In genomic region chr17:47834482-47834767, GRCm38 (mm10) we compare ENCODE assay signal across 8 mouse cellular contexts. TPM values are rescaled to one million over a fixed set of nuclear protein-coding genes. Genes with fewer than 3 reads are reported as not detected.
DNase-seq lines count a peak whose midpoint lies in the region; ATAC-seq and TF ChIP-seq lines count a peak whose summit lies in the region.

Gene Mdfi, minus strand, starts transcription at chr17:47834691.

- no peak for DNase-seq in heart, adult 2 months
- DNase-seq in heart, adult 11 months = no peak
- DNase-seq in lung, postnatal 10 days = peak; percentile 64
- no peak for DNase-seq in testis, postnatal 14 days (ENCODE audit: low spot score)
- no peak for DNase-seq in frontal cortex, adult 2 months (ENCODE audit: extremely low spot score in 1 of 2, low spot score in 1 of 2)

- no peak for TF ChIP-seq POLR2A in heart, adult 2 months (IDR thresholded peaks at IDR 0.05; ENCODE audit: insufficient read depth, low read depth, low read length)
- no peak for TF ChIP-seq POLR2A in bone marrow macrophage, adult 2 months (IDR thresholded peaks at IDR 0.05; ENCODE audit: borderline replicate concordance, low read depth, low read length)

- H3K4me2 ChIP-seq in hindbrain, embryonic 12.5 days (replicated peaks) = peak within 1 kb of the TSS; percentile 70

- H3K9me3 ChIP-seq in hindbrain, embryonic 12.5 days (replicated peaks) = no peaks in the 10 kb centered on the region

- peak within 1 kb of the TSS; percentile 56 for H3K4me3 ChIP-seq in heart, adult 2 months
- H3K4me3 ChIP-seq in bone marrow macrophage, adult 2 months (ENCODE audit: insufficient read depth, low read length) = peak within 1 kb of the TSS; percentile 35
- peak within 1 kb of the TSS; percentile 59 for H3K4me3 ChIP-seq in hindbrain, embryonic 12.5 days

- no peaks in the 10 kb centered on the region for H3K36me3 ChIP-seq in heart, adult 2 months (ENCODE audit: control insufficient read depth, insufficient read depth, low read length)
- no peaks in the 10 kb centered on the region for H3K36me3 ChIP-seq in hindbrain, embryonic 12.5 days

- intact Hi-C loops in heart, adult 2 months (cut with DNase I) = no loop called here

- no peaks in the 10 kb centered on the region for H3K79me2 ChIP-seq in heart, adult 2 months (replicated peaks; ENCODE audit: control insufficient read depth, insufficient read depth, low read length)

- no peak for TF ChIP-seq EP300 in heart, adult 2 months (IDR thresholded peaks at IDR 0.05; ENCODE audit: insufficient read depth, low read depth, low read length)

- H3K4me1 ChIP-seq in heart, adult 2 months (ENCODE audit: control insufficient read depth, insufficient read depth, low read length) = no peaks in the 10 kb centered on the region
- peaks cover 3% of the 10 kb centered on the region; the same call in 1 of the 2 replicates for H3K4me1 ChIP-seq in bone marrow macrophage, adult 2 months (ENCODE audit: control insufficient read depth, insufficient read depth, low read length)
- peaks cover 45% of the 10 kb centered on the region for H3K4me1 ChIP-seq in hindbrain, embryonic 12.5 days

- H3K27me3 ChIP-seq in heart, adult 2 months (ENCODE audit: control insufficient read depth, insufficient read depth, low read length) = no peaks in the 10 kb centered on the region
- peaks cover 54% of the 10 kb centered on the region for H3K27me3 ChIP-seq in hindbrain, embryonic 12.5 days

- H3K9ac ChIP-seq in heart, adult 2 months (ENCODE audit: low read depth, low read length) = peak within 1 kb of the TSS; percentile 54
- peak within 1 kb of the TSS; percentile 47; the same call in 1 of the 2 replicates for H3K9ac ChIP-seq in hindbrain, embryonic 12.5 days

- 13% methylated on average over 18 of the region's 18 CpGs for WGBS in heart, adult 2 months
- WGBS in hindbrain, embryonic 12.5 days = 3% methylated on average over 18 of the region's 18 CpGs

- H3K27ac ChIP-seq in heart, adult 2 months = no peak within 1 kb of the TSS
- H3K27ac ChIP-seq in bone marrow macrophage, adult 2 months (ENCODE audit: insufficient read depth, low read depth, low read length) = no peak within 1 kb of the TSS
- H3K27ac ChIP-seq in hindbrain, embryonic 12.5 days = peak within 1 kb of the TSS; percentile 70; the same call in 1 of the 2 replicates

- ATAC-seq in hindbrain, embryonic 12.5 days (ENCODE audit: low FRiP score) = no peak
- no peak for ATAC-seq in activated CD4-positive, CD25-positive, alpha-beta regulatory T cell, adult 4 months

- no peak for TF ChIP-seq CTCF in heart, adult 2 months (IDR thresholded peaks at IDR 0.05)
- no peak for TF ChIP-seq CTCF in bone marrow macrophage, adult 2 months (IDR thresholded peaks at IDR 0.05; ENCODE audit: low read depth, low read length)

RNA-seq across cellular contexts. Expression of gene Mdfi, which starts in this region (rescaled TPM):
- 1 to 10 TPM; 1.8 to 2.0 TPM for total RNA-seq in heart, adult 2 months (2021)
- 9.6 and 11.1 TPM in 2 replicates for polyA plus RNA-seq in heart, adult 2 months (2012; rRNA removed)
- not detected in 2 replicates for polyA plus RNA-seq in bone marrow macrophage, adult 2 months (2012; ENCODE audit: insufficient read depth, insufficient read length, missing spikeins)
- polyA plus RNA-seq in hindbrain, embryonic 12.5 days (2016; fragmentation: Nextera tagmentation; extraction: Ambion mirVana) = 15.0 and 20.9 TPM in 2 replicates
- not detected for polyA plus RNA-seq in activated CD4-positive, CD25-positive, alpha-beta regulatory T cell, adult 4 months (2017; shearing (Covaris generic))
- polyA plus RNA-seq in frontal cortex, adult 2 months (2012; rRNA removed) = 3.8 and 4.6 TPM in 2 replicates
